Mouse (Mus musculus) adrenal gland, adult 18-20 months (tissue): Measurements from ENCODE around the gene Pde6h. TPM values are rescaled to one million over a fixed set of nuclear protein-coding genes. Genes with fewer than 3 reads are reported as not detected.

Experiments used
- DNase-seq, 2 experiments: peaks; one replicate each; pipeline ENCODE4 v3.0.0; 2021 to 2022; ENCODE audit warnings: low spot score in 2 of 2
- total RNA-seq, 2 experiments: library from RNA; stranded (reverse); gene quantifications; 1 replicate in 1 of 2; 2 replicates in 1 of 2; pipeline ENCODE4 v1.2.3; 2021

The Pde6h gene
- total RNA-seq, 2 experiments from 2014 or later: not detected

DNA sequence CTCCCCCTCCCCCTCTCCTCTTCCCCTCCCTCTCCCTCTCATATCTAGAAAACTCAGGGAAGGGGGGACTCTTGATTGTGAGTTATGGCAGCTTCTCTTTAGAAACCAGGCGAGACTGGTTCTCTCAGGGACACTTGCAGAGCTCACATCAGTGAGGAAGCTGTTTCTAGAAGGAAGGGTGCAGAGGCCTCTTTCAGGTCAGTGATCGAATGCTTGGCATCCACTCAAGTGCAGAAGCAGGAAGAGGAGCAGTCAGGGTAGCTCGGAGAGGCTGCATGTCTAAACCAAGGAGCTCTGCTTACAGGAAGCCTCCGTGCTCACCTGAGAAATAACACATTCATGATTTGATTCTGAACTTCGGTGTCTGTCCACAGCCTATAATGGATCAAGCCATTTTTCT is 87.6 kb downstream of the Pde6h start:
- DNase-seq: no peak

- no peak for DNase-seq
Measured at GRCm38 (mm10) chr6:137014346-137014745, 90.7 kb downstream of the Pde6h start.

DNA sequence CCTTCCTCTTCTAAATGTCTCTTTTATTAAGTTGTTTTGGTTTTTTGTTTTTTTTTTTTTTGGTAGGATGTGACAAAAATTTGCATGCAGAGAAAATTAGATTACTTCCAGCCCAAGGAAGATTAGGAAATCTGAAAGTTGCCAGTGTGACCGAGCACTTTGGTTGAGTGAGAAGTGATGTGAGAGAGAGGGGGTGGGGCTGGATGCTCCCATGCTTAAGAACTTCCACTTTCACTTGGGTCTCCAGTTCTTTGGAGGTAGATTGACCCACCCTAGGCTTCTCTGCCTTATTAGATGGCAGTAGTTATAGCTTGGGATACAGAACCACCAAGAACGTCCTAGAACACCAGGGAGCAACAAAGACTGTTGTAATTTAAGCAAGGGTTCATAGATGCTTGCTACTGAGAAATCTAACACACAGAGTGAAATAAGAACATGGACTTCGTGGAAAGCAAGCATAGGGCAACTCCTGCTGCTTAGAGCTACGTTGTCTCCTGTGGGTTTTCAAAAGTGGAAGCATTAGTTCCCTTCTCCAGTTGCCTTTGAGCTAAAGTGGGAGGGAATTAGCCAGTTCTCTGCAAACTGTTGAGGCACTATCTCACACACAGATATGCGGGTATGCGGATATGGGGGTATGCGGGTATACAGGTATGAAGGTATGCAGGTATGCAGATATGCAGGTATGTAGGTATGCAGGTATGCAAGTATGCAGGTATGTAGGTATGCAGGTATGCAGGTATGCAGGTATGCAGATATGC is 93.8 kb downstream of the Pde6h start:
- no peak for DNase-seq

Other genes starting within 250 kb of the Pde6h start
- gene Gucy2c, start 142.1 kb upstream of the Pde6h start, total RNA-seq: under 1 TPM in 1 of 2 experiments, not detected in 1; 0.06 TPM
- gene Hist4h4, start 119.4 kb upstream of the Pde6h start, total RNA-seq: 1 to 10 TPM; 8.6 to 8.9 TPM
- 100 to 1,000 TPM; 104 to 207 TPM for gene H2afj, start 115.6 kb upstream of the Pde6h start, total RNA-seq
- gene BC049715, start 96.2 kb upstream of the Pde6h start, total RNA-seq: 1 to 10 TPM in 1 of 2 experiments, under 1 TPM in 1; 0.45 to 1.0 TPM
- gene Wbp11, start 95.6 kb upstream of the Pde6h start, total RNA-seq: 10 to 100 TPM; 72.0 to 77.7 TPM
- under 1 TPM; 0.23 to 0.32 TPM for gene Smco3, start 88.4 kb upstream of the Pde6h start, total RNA-seq
- gene Art4, start 66.1 kb upstream of the Pde6h start, total RNA-seq: 1 to 10 TPM; 3.0 TPM
- 100 to 1,000 TPM; 192 to 202 TPM for gene Mgp, start 48.0 kb upstream of the Pde6h start, total RNA-seq
- gene Erp27, start 1.7 kb upstream of the Pde6h start, total RNA-seq: not detected
- gene Arhgdib, start 18.1 kb downstream of the Pde6h start, total RNA-seq: 10 to 100 TPM; 20.0 to 25.7 TPM
- gene Rerg, start 246.7 kb downstream of the Pde6h start, total RNA-seq: 100 to 1,000 TPM in 1 of 2 experiments, 10 to 100 TPM in 1; 96.0 to 106 TPM